Mouse (Mus musculus) thymus, adult 18-20 months (tissue): ENCODE measurements around the gene Ip6k2.

Experiments used
- DNase-seq, 2 experiments: peaks; one replicate each; pipeline ENCODE4 v3.0.0; 2022; ENCODE audit warnings: mixed read lengths in 2 of 2

Gene Ip6k2

GRCm38 (mm10) chr9:108782836-108783547 lies 604 bp upstream of the Ip6k2 start:
- no peak for DNase-seq

- no peak for DNase-seq
Observed at GRCm38 (mm10) chr9:108785416-108785815, 1.8 kb downstream of the Ip6k2 start.

- no peak for DNase-seq
Observed at GRCm38 (mm10) chr9:108786494-108786893, 2.9 kb downstream of the Ip6k2 start.

- DNase-seq: no peak
Observed at GRCm38 (mm10) chr9:108787080-108787479, 3.5 kb downstream of the Ip6k2 start.

GRCm38 (mm10) chr9:108788713-108789112 lies 5.1 kb downstream of the Ip6k2 start:
- no peak for DNase-seq

GRCm38 (mm10) chr9:108792307-108792706 lies 8.7 kb downstream of the Ip6k2 start:
- DNase-seq: no peak

- peak; percentile 54 to 72 for DNase-seq
Observed at GRCm38 (mm10) chr9:108792730-108793129, 9.1 kb downstream of the Ip6k2 start.

GRCm38 (mm10) chr9:108795281-108795680 lies 11.7 kb downstream of the Ip6k2 start:
- DNase-seq: no peak

GRCm38 (mm10) chr9:108795762-108796161 lies 12.2 kb downstream of the Ip6k2 start:
- peak in 1 of 2 experiments; percentile 40 for DNase-seq

- DNase-seq: no peak
Observed at GRCm38 (mm10) chr9:108796351-108796981, 12.9 kb downstream of the Ip6k2 start.

GRCm38 (mm10) chr9:108797477-108797876 lies 13.9 kb downstream of the Ip6k2 start:
- no peak for DNase-seq

- no peak for DNase-seq
Observed at GRCm38 (mm10) chr9:108798508-108799075, 15.0 kb downstream of the Ip6k2 start.

GRCm38 (mm10) chr9:108799564-108799963 lies 16.0 kb downstream of the Ip6k2 start:
- no peak for DNase-seq

- DNase-seq: no peak
Observed at GRCm38 (mm10) chr9:108805768-108806167, 22.2 kb downstream of the Ip6k2 start.

- DNase-seq: no peak
Observed at GRCm38 (mm10) chr9:108806379-108806778, 22.8 kb downstream of the Ip6k2 start.

- DNase-seq: no peak
Observed at GRCm38 (mm10) chr9:108806831-108807230, 23.2 kb downstream of the Ip6k2 start.

GRCm38 (mm10) chr9:108807674-108808073 lies 24.1 kb downstream of the Ip6k2 start:
- no peak for DNase-seq

- peak; percentile 82 to 84 for DNase-seq
Observed at GRCm38 (mm10) chr9:108808163-108808665, 24.6 kb downstream of the Ip6k2 start, which contains the start of gene Nckipsd. Nckipsd (plus strand) TSS chr9:108808368.

- DNase-seq: no peak
Observed at GRCm38 (mm10) chr9:108809188-108809587, 25.6 kb downstream of the Ip6k2 start.

- DNase-seq: no peak
Observed at GRCm38 (mm10) chr9:108809723-108810122, 26.1 kb downstream of the Ip6k2 start.

- DNase-seq: no peak
Observed at GRCm38 (mm10) chr9:108810516-108810915, 26.9 kb downstream of the Ip6k2 start.

- DNase-seq: no peak
Observed at GRCm38 (mm10) chr9:108815557-108815956, 32.0 kb downstream of the Ip6k2 start.

- DNase-seq: no peak
Observed at GRCm38 (mm10) chr9:108819495-108819894, 35.9 kb downstream of the Ip6k2 start.

- no peak for DNase-seq
Observed at GRCm38 (mm10) chr9:108820077-108820476, 36.5 kb downstream of the Ip6k2 start.
